30 mouse cellular contexts compared by ENCODE assay signal in genomic region chr1:77374054-77374453, GRCm38 (mm10).
A peak's percentile ranks its signal among the peaks of the same experiment; 100 is the strongest.
DNase-seq lines count a peak whose midpoint lies in the region; ATAC-seq lines count a peak whose summit lies in the region.
"Had no signal": no experiment of that assay in that cellular context is flagged by ENCODE, and none has a peak within 500 bp of the region (broad histone marks: within the 10 kb centered on the region; RNA-seq: fewer than 3 reads in every experiment).

No protein-coding gene starts in this region.

- no peak overlapping the region for H3K4me3 ChIP-seq in midbrain, embryonic 12.5 days
- no peak overlapping the region for H3K4me3 ChIP-seq in midbrain, embryonic 14.5 days (replicated peaks; ENCODE audit: low read depth, low read length)
- H3K4me3 ChIP-seq in liver, embryonic 12.5 days = no peak overlapping the region
- H3K4me3 ChIP-seq in heart, embryonic 10.5 days = no peak overlapping the region
- H3K4me3 ChIP-seq: embryonic facial prominence, embryonic 10.5 days; embryonic facial prominence, embryonic 15.5 days; forebrain, embryonic 15.5 days; gastrocnemius, adult 2 months; heart, embryonic 13.5 days; hindbrain, embryonic 10.5 days; intestine, embryonic 15.5 days; limb, embryonic 10.5 days; limb, embryonic 15.5 days; lung, embryonic 15.5 days; midbrain, embryonic 10.5 days had no signal

- H3K4me1 ChIP-seq in midbrain, embryonic 12.5 days = no peaks in the 10 kb centered on the region
- no peaks in the 10 kb centered on the region for H3K4me1 ChIP-seq in midbrain, embryonic 14.5 days (ENCODE audit: control insufficient read depth, insufficient read depth, low read length)
- H3K4me1 ChIP-seq in liver, embryonic 12.5 days = peaks cover 16% of the 10 kb centered on the region
- peaks cover 2% of the 10 kb centered on the region; the same call in 1 of the 2 replicates for H3K4me1 ChIP-seq in heart, embryonic 10.5 days
- H3K4me1 ChIP-seq: embryonic facial prominence, embryonic 10.5 days; embryonic facial prominence, embryonic 15.5 days; hindbrain, embryonic 10.5 days; intestine, embryonic 15.5 days; limb, embryonic 10.5 days; limb, embryonic 15.5 days; lung, embryonic 15.5 days; midbrain, embryonic 10.5 days had no signal

- WGBS in midbrain, embryonic 12.5 days = 85% methylated on average over 3 of the region's 5 CpGs
- WGBS in midbrain, embryonic 14.5 days = 66% methylated on average over 5 of the region's 5 CpGs
- 49% methylated on average over 4 of the region's 5 CpGs for WGBS in liver, embryonic 12.5 days (ENCODE audit: insufficient replicate concordance)
- 59% methylated on average over 5 of the region's 5 CpGs for whole genome bisulfite sequencing in heart, embryonic 10.5 days

- no peak overlapping the region for H3K9ac ChIP-seq in midbrain, embryonic 12.5 days (replicated peaks)
- no peak overlapping the region for H3K9ac ChIP-seq in midbrain, embryonic 14.5 days (replicated peaks; ENCODE audit: low read length)
- H3K9ac ChIP-seq in liver, embryonic 12.5 days = no peak overlapping the region
- H3K9ac ChIP-seq: embryonic facial prominence, embryonic 15.5 days; forebrain, embryonic 15.5 days; heart, embryonic 13.5 days; intestine, embryonic 15.5 days; limb, embryonic 15.5 days; lung, embryonic 15.5 days had no signal

- peak; percentile 56; the same call in 1 of the 2 replicates for ATAC-seq in midbrain, embryonic 12.5 days (ENCODE audit: low FRiP score, low read depth)
- no peak for ATAC-seq in midbrain, embryonic 14.5 days (ENCODE audit: low FRiP score, low TSS enrichment)
- ATAC-seq in liver, embryonic 12.5 days = peak; percentile 70
- ATAC-seq: CD4-positive, CD25-positive, alpha-beta regulatory T cell, adult 4 months; hindbrain, embryonic 16.5 days; intestine, embryonic 15.5 days had no signal

- H3K4me2 ChIP-seq in midbrain, embryonic 12.5 days (replicated peaks) = no peak overlapping the region
- no peak overlapping the region for H3K4me2 ChIP-seq in midbrain, embryonic 14.5 days (ENCODE audit: low read length)
- no peak overlapping the region for H3K4me2 ChIP-seq in liver, embryonic 12.5 days
- H3K4me2 ChIP-seq: embryonic facial prominence, embryonic 15.5 days; forebrain, embryonic 15.5 days; heart, embryonic 13.5 days; intestine, embryonic 15.5 days; limb, embryonic 15.5 days; lung, embryonic 15.5 days had no signal

- no peaks in the 10 kb centered on the region for H3K27me3 ChIP-seq in midbrain, embryonic 12.5 days
- no peaks in the 10 kb centered on the region for H3K27me3 ChIP-seq in midbrain, embryonic 14.5 days (ENCODE audit: control insufficient read depth, insufficient read depth, low read length)
- no peaks in the 10 kb centered on the region for H3K27me3 ChIP-seq in liver, embryonic 12.5 days (replicated peaks)
- peaks cover 6% of the 10 kb centered on the region; the same call in 1 of the 2 replicates for H3K27me3 ChIP-seq in heart, embryonic 10.5 days (ENCODE audit: insufficient read depth, poor library complexity, severe bottlenecking)
- H3K27me3 ChIP-seq: embryonic facial prominence, embryonic 15.5 days; forebrain, embryonic 15.5 days; heart, embryonic 13.5 days; intestine, embryonic 15.5 days; limb, embryonic 15.5 days; lung, embryonic 15.5 days had no signal

- no peak overlapping the region for H3K27ac ChIP-seq in midbrain, embryonic 12.5 days (replicated peaks)
- H3K27ac ChIP-seq in midbrain, embryonic 14.5 days (replicated peaks; ENCODE audit: low read depth, low read length) = no peak overlapping the region
- no peak overlapping the region for H3K27ac ChIP-seq in liver, embryonic 12.5 days
- no peak overlapping the region for H3K27ac ChIP-seq in heart, embryonic 10.5 days
- H3K27ac ChIP-seq: embryonic facial prominence, embryonic 10.5 days; embryonic facial prominence, embryonic 15.5 days; forebrain, embryonic 15.5 days; gastrocnemius, adult 2 months; heart, embryonic 13.5 days; hindbrain, embryonic 10.5 days; intestine, embryonic 15.5 days; kidney, postnatal 0 days; limb, embryonic 10.5 days; limb, embryonic 15.5 days; lung, embryonic 15.5 days; midbrain, embryonic 10.5 days had no signal

- H3K36me3 ChIP-seq in midbrain, embryonic 12.5 days = peaks cover 53% of the 10 kb centered on the region
- H3K36me3 ChIP-seq in midbrain, embryonic 14.5 days (ENCODE audit: control insufficient read depth, insufficient read depth, low read length) = peaks cover 36% of the 10 kb centered on the region
- H3K36me3 ChIP-seq in liver, embryonic 12.5 days = no peaks in the 10 kb centered on the region
- peaks cover 24% of the 10 kb centered on the region; the same call in 1 of the 2 replicates for H3K36me3 ChIP-seq in heart, embryonic 10.5 days
- H3K36me3 ChIP-seq: G1E; intestine, embryonic 15.5 days had no signal

- DNase-seq in midbrain, embryonic 14.5 days = no peak
- DNase-seq in R1 (ENCODE audit: low read depth, low spot score) = peak; percentile 92
- no peak for DNase-seq in gastrocnemius, adult 18-20 months (ENCODE audit: low spot score)
- no peak for DNase-seq in thymus, postnatal 36 days
- DNase-seq in heart, embryonic 10.5 days (ENCODE audit: low spot score) = no peak
- DNase-seq: adrenal gland, adult 2 months; cerebellum, adult 2 months; cerebellum, postnatal 25 days; gastrocnemius, adult 2 months; gastrocnemius, postnatal 36 days; heart, adult 18-20 months; heart, postnatal 10 days; kidney, adult 2 months; kidney, postnatal 4 days had no signal

- H3K9me3 ChIP-seq in midbrain, embryonic 12.5 days = no peaks in the 10 kb centered on the region
- H3K9me3 ChIP-seq in midbrain, embryonic 14.5 days (ENCODE audit: control insufficient read depth, low read length) = no peaks in the 10 kb centered on the region
- H3K9me3 ChIP-seq in liver, embryonic 12.5 days (replicated peaks) = no peaks in the 10 kb centered on the region
- H3K9me3 ChIP-seq in heart, embryonic 10.5 days = no peaks in the 10 kb centered on the region
- H3K9me3 ChIP-seq: embryonic facial prominence, embryonic 10.5 days; embryonic facial prominence, embryonic 15.5 days; forebrain, embryonic 15.5 days; heart, embryonic 13.5 days; hindbrain, embryonic 10.5 days; intestine, embryonic 15.5 days; limb, embryonic 10.5 days; limb, embryonic 15.5 days; lung, embryonic 15.5 days; midbrain, embryonic 10.5 days had no signal
